Mouse (Mus musculus) midbrain, embryonic 11.5 days (tissue): ENCODE measurements around the gene 2210407C18Rik. TPM values are rescaled to one million over a fixed set of nuclear protein-coding genes. Genes with fewer than 3 reads are reported as not detected.
A peak's percentile ranks its signal among the peaks of the same experiment; 100 is the strongest.

Experiments used
- ATAC-seq: fragments of 200-750 bp; cut with Nextera tagmentation; 2 replicates; pipeline ENCODE4 v1.8.0; 2017; ENCODE audit warnings: moderate TSS enrichment, moderate library complexity; ENCODE audit not compliant: low FRiP score
- DNase-seq: peaks from one replicate; pipeline ENCODE4 v3.0.0; 2015; ENCODE audit warnings: low spot score; ENCODE audit errors: missing footprints
- H3K27ac ChIP-seq: fragments of 300-500 bp; sonication (generic); 2 replicates; pipeline ENCODE4 v1.5.1; 2014; ENCODE audit warnings: low read depth, low read length
- H3K27me3 ChIP-seq: fragments of 300-500 bp; sonication (generic); 2 replicates; pipeline ENCODE4 v1.6.1; 2014; ENCODE audit warnings: mild to moderate bottlenecking, low read length, moderate library complexity, mixed read lengths; ENCODE audit not compliant: control insufficient read depth, insufficient read depth
- H3K36me3 ChIP-seq: fragments of 300-500 bp; sonication (generic); 2 replicates; pipeline ENCODE4 v1.6.1; 2014; ENCODE audit warnings: mild to moderate bottlenecking, low read length, moderate library complexity, mixed read lengths; ENCODE audit not compliant: control insufficient read depth, insufficient read depth
- H3K4me1 ChIP-seq: fragments of 300-500 bp; sonication (generic); 2 replicates; pipeline ENCODE4 v1.6.1; 2014; ENCODE audit warnings: low read length; ENCODE audit not compliant: control insufficient read depth, insufficient read depth
- H3K4me2 ChIP-seq: fragments of 300-500 bp; sonication (generic); 2 replicates; pipeline ENCODE4 v1.6.1; 2014; ENCODE audit warnings: mild to moderate bottlenecking, moderate library complexity
- H3K4me3 ChIP-seq: fragments of 300-500 bp; sonication (generic); 2 replicates; pipeline ENCODE4 v1.5.1; 2014; ENCODE audit warnings: low read depth, low read length
- H3K9ac ChIP-seq: fragments of 300-500 bp; sonication (generic); 2 replicates; pipeline ENCODE4 v1.6.1; 2014; ENCODE audit warnings: low read length
- H3K9me3 ChIP-seq: fragments of 300-500 bp; sonication (generic); 2 replicates; pipeline ENCODE4 v1.6.1; 2016; ENCODE audit warnings: low read length; ENCODE audit not compliant: control insufficient read depth
- WGBS: fragments of 180-500 bp; shearing (Covaris S2); extraction: QIAGEN DNeasy Blood & Tissue Kit; methylation state at CpG from one replicate; pipeline ENCODE4 v1.1.7; 2014; 5-methylcytosine and 5-hydroxymethylcytosine counted together
- polyA plus RNA-seq: library from polyadenylated mRNA; unstranded; fragments of >200 nt; fragmentation: Nextera tagmentation; extraction: Ambion mirVana; gene quantifications from 2 replicates; pipeline ENCODE4 v1.2.1, GENCODE M21; 2014

Gene 2210407C18Rik
- polyA plus RNA-seq, 1 experiment from 2014 or later: not detected

- H3K36me3 ChIP-seq: no peaks in the 10 kb centered on the region
- no peaks in the 10 kb centered on the region for H3K9me3 ChIP-seq
- H3K4me1 ChIP-seq: no peaks in the 10 kb centered on the region
- DNase-seq (peak; percentile 51), ATAC-seq (no peak)
- H3K9ac ChIP-seq: no peak overlapping the region
- 89% methylated on average over 12 of the region's 12 CpGs for WGBS
- no peaks in the 10 kb centered on the region for H3K27me3 ChIP-seq
- H3K4me3 ChIP-seq: no peak overlapping the region
- no peak overlapping the region for H3K27ac ChIP-seq
- no peak overlapping the region for H3K4me2 ChIP-seq
Observed at GRCm38 (mm10) chr11:58606177-58606919, 9.5 kb downstream of the 2210407C18Rik start.

GRCm38 (mm10) chr11:58605228-58605627, 10.6 kb downstream of the 2210407C18Rik start:
- H3K4me3 ChIP-seq: no peak overlapping the region
- no peak for ATAC-seq
- 88% methylated on average over 3 of the region's 3 CpGs for WGBS

GRCm38 (mm10) chr11:58604688-58605087, 11.2 kb downstream of the 2210407C18Rik start:
- no peak overlapping the region for H3K4me3 ChIP-seq
- 84% methylated on average over 2 of the region's 2 CpGs for WGBS

More at GRCm38 (mm10) chr11:58605228-58605627, 10.6 kb downstream of the 2210407C18Rik start:
- no peaks in the 10 kb centered on the region for H3K4me1 ChIP-seq
- no peak overlapping the region for H3K4me2 ChIP-seq
- DNase-seq: no peak
- no peaks in the 10 kb centered on the region for H3K36me3 ChIP-seq
- no peaks in the 10 kb centered on the region for H3K27me3 ChIP-seq
- H3K9ac ChIP-seq: no peak overlapping the region
- no peaks in the 10 kb centered on the region for H3K9me3 ChIP-seq
- no peak overlapping the region for H3K27ac ChIP-seq

GRCm38 (mm10) chr11:58602800-58603560, 12.9 kb downstream of the 2210407C18Rik start:
- Histone ChIP-seq H3K4me3 (no peak overlapping the region), H3K4me1 (no peaks in the 10 kb centered on the region), H3K27ac (no peak overlapping the region)

More at GRCm38 (mm10) chr11:58604688-58605087, 11.2 kb downstream of the 2210407C18Rik start:
- no peaks in the 10 kb centered on the region for H3K9me3 ChIP-seq
- no peak overlapping the region for H3K4me2 ChIP-seq
- no peaks in the 10 kb centered on the region for H3K27me3 ChIP-seq
- H3K27ac ChIP-seq: no peak overlapping the region
- no peaks in the 10 kb centered on the region for H3K36me3 ChIP-seq
- no peaks in the 10 kb centered on the region for H3K4me1 ChIP-seq
- no peak overlapping the region for H3K9ac ChIP-seq
- DNase-seq (peak; percentile 12), ATAC-seq (no peak)

GRCm38 (mm10) chr11:58602062-58602461, 13.8 kb downstream of the 2210407C18Rik start:
- no peak for ATAC-seq
- no peaks in the 10 kb centered on the region for H3K4me1 ChIP-seq
- no peak overlapping the region for H3K4me2 ChIP-seq
- H3K36me3 ChIP-seq: no peaks in the 10 kb centered on the region
- H3K27ac ChIP-seq: no peak overlapping the region
- no peak overlapping the region for H3K4me3 ChIP-seq
- no peaks in the 10 kb centered on the region for H3K9me3 ChIP-seq
- DNase-seq: no peak
- H3K9ac ChIP-seq: no peak overlapping the region
- H3K27me3 ChIP-seq: no peaks in the 10 kb centered on the region

More at GRCm38 (mm10) chr11:58602800-58603560, 12.9 kb downstream of the 2210407C18Rik start:
- H3K36me3 ChIP-seq: no peaks in the 10 kb centered on the region
- H3K9ac ChIP-seq: no peak overlapping the region
- H3K27me3 ChIP-seq: no peaks in the 10 kb centered on the region
- DNase-seq (peak; percentile 54), ATAC-seq (no peak)
- H3K4me2 ChIP-seq: no peak overlapping the region
- no peaks in the 10 kb centered on the region for H3K9me3 ChIP-seq
- 81% methylated on average over 6 of the region's 6 CpGs for WGBS

GRCm38 (mm10) chr11:58597837-58598236, 18.0 kb downstream of the 2210407C18Rik start:
- 88% methylated on average over 13 of the region's 13 CpGs for WGBS

GRCm38 (mm10) chr11:58594814-58595213, 21.1 kb downstream of the 2210407C18Rik start, which contains the start of gene Olfr324:
Gene Olfr324, plus strand, starts transcription at chr11:58595114.
- Histone ChIP-seq H3K36me3 (no peaks in the 10 kb centered on the region), H3K27ac (no peak within 1 kb of the TSS), H3K9ac (no peak within 1 kb of the TSS), H3K9me3 (no peaks in the 10 kb centered on the region), H3K4me3 (no peak within 1 kb of the TSS), H3K4me1 (no peaks in the 10 kb centered on the region), H3K4me2 (no peak within 1 kb of the TSS), H3K27me3 (no peaks in the 10 kb centered on the region)
- 88% methylated on average over 6 of the region's 6 CpGs for WGBS
- DNase-seq: peak; percentile 21
- ATAC-seq: no peak

More at GRCm38 (mm10) chr11:58597837-58598236, 18.0 kb downstream of the 2210407C18Rik start:
- no peaks in the 10 kb centered on the region for H3K36me3 ChIP-seq
- DNase-seq (no peak), ATAC-seq (no peak)
- H3K4me3 ChIP-seq: no peak overlapping the region
- no peaks in the 10 kb centered on the region for H3K9me3 ChIP-seq
- no peaks in the 10 kb centered on the region for H3K4me1 ChIP-seq
- no peaks in the 10 kb centered on the region for H3K27me3 ChIP-seq
- no peak overlapping the region for H3K4me2 ChIP-seq
- H3K9ac ChIP-seq: no peak overlapping the region
- no peak overlapping the region for H3K27ac ChIP-seq

- Histone ChIP-seq H3K27me3 (no peaks in the 10 kb centered on the region), H3K9ac (no peak overlapping the region), H3K9me3 (no peaks in the 10 kb centered on the region), H3K4me3 (no peak overlapping the region), H3K36me3 (no peaks in the 10 kb centered on the region), H3K27ac (no peak overlapping the region), H3K4me1 (no peaks in the 10 kb centered on the region), H3K4me2 (no peak overlapping the region)
- peak; percentile 77; the same call in 1 of the 2 replicates for ATAC-seq
- 71% methylated on average over 3 of the region's 3 CpGs for WGBS
- peak; percentile 35 for DNase-seq
Observed at GRCm38 (mm10) chr11:58588620-58589250, 27.1 kb downstream of the 2210407C18Rik start.
